Mouse (Mus musculus) embryonic facial prominence, embryonic 10.5 days (tissue): ENCODE results near the gene Shld2. TPM values are rescaled to one million over a fixed set of nuclear protein-coding genes. Genes with fewer than 3 reads are reported as not detected.
"Not testable (repeated sequence)": the region's sequence is repeated elsewhere in the genome, so short reads cannot be mapped to it uniquely, and the experiment has no call there.

Experiments used
- DNase-seq: peaks from one replicate; pipeline ENCODE4 v3.0.0-alpha.2; 2017; ENCODE audit warnings: low spot score
- H3K27ac ChIP-seq: fragments of 300-500 bp; sonication (generic); replicated peaks from 2 replicates; pipeline ENCODE4 v1.5.1; 2016; ENCODE audit warnings: mild to moderate bottlenecking
- H3K27me3 ChIP-seq: fragments of 300-500 bp; sonication (generic); replicated peaks from 2 replicates; pipeline ENCODE4 v1.6.1; 2016; ENCODE audit warnings: low read depth, mild to moderate bottlenecking; ENCODE audit not compliant: poor library complexity, severe bottlenecking
- H3K36me3 ChIP-seq: fragments of 300-500 bp; sonication (generic); replicated peaks from 2 replicates; pipeline ENCODE4 v1.6.1; 2016; ENCODE audit warnings: mild to moderate bottlenecking, moderate library complexity
- H3K4me1 ChIP-seq: fragments of 300-500 bp; sonication (generic); 2 replicates; pipeline ENCODE4 v1.6.1; 2016
- H3K4me3 ChIP-seq: fragments of 300-500 bp; sonication (generic); 2 replicates; pipeline ENCODE4 v1.5.1; 2016; ENCODE audit warnings: mild to moderate bottlenecking, moderate library complexity
- H3K9me3 ChIP-seq: fragments of 300-500 bp; sonication (generic); 2 replicates; pipeline ENCODE4 v1.6.1; 2016; ENCODE audit warnings: mild to moderate bottlenecking
- WGBS: fragments of 180-500 bp; shearing (Covaris S2); methylation state at CpG from one replicate; pipeline ENCODE4 v1.1.7; 2016; 5-methylcytosine and 5-hydroxymethylcytosine counted together
- polyA plus RNA-seq: library from polyadenylated mRNA; unstranded; fragments of >200 nt; fragmentation: Nextera tagmentation; extraction: Ambion mirVana; gene quantifications from 2 replicates; pipeline ENCODE4 v1.2.1, GENCODE M21; 2016

The Shld2 gene
- polyA plus RNA-seq, 1 experiment from 2014 or later, result 8.3 TPM

DNA sequence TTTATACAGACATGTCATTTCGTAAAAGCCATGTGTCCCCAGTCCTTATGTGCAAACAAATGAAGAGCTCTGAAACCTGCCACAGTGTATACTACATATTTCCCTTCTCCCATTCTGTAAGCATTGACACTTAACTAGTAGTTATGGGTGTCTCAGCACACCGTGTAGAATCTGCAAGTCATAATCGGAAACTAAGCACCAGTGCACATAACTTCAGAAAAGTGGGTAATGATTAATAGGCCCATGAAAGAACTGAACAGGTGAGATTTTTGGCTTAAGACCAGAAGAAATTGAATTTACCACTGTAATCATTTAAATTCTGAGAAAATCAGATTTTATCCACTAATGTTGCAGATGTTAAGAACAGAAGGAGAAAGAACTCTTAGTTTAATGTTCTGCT, 4.5 kb upstream of the Shld2 start:
- no peaks in the 10 kb centered on the region for H3K9me3 ChIP-seq
- H3K4me1 ChIP-seq, result peaks cover 18% of the 10 kb centered on the region
- no peak overlapping the region for H3K4me3 ChIP-seq
- H3K36me3 ChIP-seq, result peaks cover 41% of the 10 kb centered on the region
- DNase-seq, result no peak
- H3K27me3 ChIP-seq, result no peaks in the 10 kb centered on the region
- no peak overlapping the region for H3K27ac ChIP-seq
- WGBS, result 91% methylated on average over 3 of the region's 3 CpGs

GRCm38 (mm10) chr14:34314383-34314782, 4.1 kb upstream of the Shld2 start:
- 91% methylated on average over 8 of the region's 8 CpGs for WGBS
- H3K27ac ChIP-seq, H3K9me3 ChIP-seq, H3K4me3 ChIP-seq, H3K27me3 ChIP-seq, DNase-seq: not testable (repeated sequence)
- Histone ChIP-seq H3K36me3 (peaks cover 37% of the 10 kb centered on the region), H3K4me1 (peaks cover 23% of the 10 kb centered on the region)

GRCm38 (mm10) chr14:34313612-34314011, 3.3 kb upstream of the Shld2 start:
- WGBS, result 96% methylated on average over 3 of the region's 3 CpGs
- Histone ChIP-seq H3K27ac (no peak overlapping the region), H3K36me3 (peaks cover 29% of the 10 kb centered on the region), H3K27me3 (no peaks in the 10 kb centered on the region), H3K4me1 (peaks cover 23% of the 10 kb centered on the region), H3K9me3 (no peaks in the 10 kb centered on the region), H3K4me3 (no peak overlapping the region)
- no peak for DNase-seq

DNA sequence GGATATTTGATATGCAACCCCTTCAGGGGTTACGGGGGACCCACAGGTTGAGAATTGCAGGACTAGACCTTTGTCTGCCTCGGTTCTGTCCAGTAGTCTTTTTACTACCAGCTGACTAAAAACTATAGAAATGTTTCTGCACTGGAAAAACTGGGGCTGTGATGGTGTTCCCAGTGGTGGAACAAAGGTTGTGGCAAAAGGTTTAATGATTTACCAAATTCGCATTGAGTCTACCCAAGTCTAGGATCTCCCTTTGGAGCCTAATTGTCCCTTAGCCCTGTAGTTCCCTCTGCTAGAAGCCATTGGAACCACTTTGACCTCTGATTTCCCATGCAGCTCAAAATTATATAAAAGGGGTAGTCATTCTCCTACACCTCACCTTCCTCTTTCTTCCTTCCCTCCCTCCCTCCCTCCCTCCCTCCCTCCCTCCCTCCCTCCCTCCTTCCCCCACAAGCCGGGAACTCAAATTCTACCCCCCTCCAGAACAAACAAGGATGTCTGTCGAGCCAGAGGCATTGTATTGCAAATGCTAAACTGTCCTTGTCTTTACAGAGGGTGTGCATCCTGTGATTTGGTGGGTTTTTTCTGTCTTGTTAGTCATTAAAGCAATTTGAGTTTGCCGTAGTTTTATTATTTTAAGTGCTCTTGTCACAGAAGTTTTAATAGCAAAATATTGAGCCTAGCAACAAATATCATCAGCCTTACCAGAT, 2.2 kb upstream of the Shld2 start:
- H3K4me1 ChIP-seq, result peaks cover 23% of the 10 kb centered on the region
- peaks cover 18% of the 10 kb centered on the region for H3K36me3 ChIP-seq
- no peak for DNase-seq
- H3K9me3 ChIP-seq, result no peaks in the 10 kb centered on the region
- H3K27me3 ChIP-seq, result no peaks in the 10 kb centered on the region
- 22% methylated on average over 6 of the region's 6 CpGs for WGBS
- H3K4me3 ChIP-seq, result peak overlapping the region; percentile 92
- peak overlapping the region; percentile 19; the same call in 1 of the 2 replicates for H3K27ac ChIP-seq

GRCm38 (mm10) chr14:34311691-34312090, 1.4 kb upstream of the Shld2 start:
- Histone ChIP-seq H3K4me3 (peak overlapping the region; percentile 92), H3K9me3 (no peaks in the 10 kb centered on the region), H3K27me3 (no peaks in the 10 kb centered on the region), H3K27ac (0 out of 2 replicates have a peak overlapping the region, but pooled peaks have one; percentile 97), H3K36me3 (peaks cover 10% of the 10 kb centered on the region), H3K4me1 (peaks cover 23% of the 10 kb centered on the region)
- DNase-seq, result peak; percentile 28
- 3% methylated on average over 4 of the region's 4 CpGs for WGBS

- Histone ChIP-seq H3K4me3 (peak overlapping the region; percentile 92), H3K9me3 (no peaks in the 10 kb centered on the region), H3K27ac (peak overlapping the region; percentile 97), H3K27me3 (no peaks in the 10 kb centered on the region), H3K4me1 (peaks cover 23% of the 10 kb centered on the region), H3K36me3 (peaks cover 5% of the 10 kb centered on the region)
- peak; percentile 67 for DNase-seq
- under 1% methylated on average over 47 of the region's 47 CpGs for WGBS
Observed at GRCm38 (mm10) chr14:34311021-34311631, 833 bp upstream of the Shld2 start.

GRCm38 (mm10) chr14:34309907-34310233, 423 bp downstream of the Shld2 start:
- WGBS, result 8% methylated on average over 5 of the region's 5 CpGs
- H3K9me3 ChIP-seq, result no peaks in the 10 kb centered on the region
- peak overlapping the region; percentile 97 for H3K27ac ChIP-seq
- peak overlapping the region; percentile 92 for H3K4me3 ChIP-seq
- DNase-seq, result no peak
- H3K27me3 ChIP-seq, result no peaks in the 10 kb centered on the region
- H3K4me1 ChIP-seq, result peaks cover 23% of the 10 kb centered on the region
- H3K36me3 ChIP-seq, result peaks cover 5% of the 10 kb centered on the region

- Histone ChIP-seq H3K27me3 (no peaks in the 10 kb centered on the region), H3K36me3 (peaks cover 5% of the 10 kb centered on the region), H3K27ac (no peak overlapping the region; the same call in 1 of the 2 replicates), H3K4me3 (peak overlapping the region; percentile 92; the same call in 1 of the 2 replicates), H3K9me3 (no peaks in the 10 kb centered on the region), H3K4me1 (peaks cover 23% of the 10 kb centered on the region)
- DNase-seq, result no peak
- 90% methylated on average over 4 of the region's 4 CpGs for WGBS
Observed at GRCm38 (mm10) chr14:34309266-34309665, 1.0 kb downstream of the Shld2 start.

DNA sequence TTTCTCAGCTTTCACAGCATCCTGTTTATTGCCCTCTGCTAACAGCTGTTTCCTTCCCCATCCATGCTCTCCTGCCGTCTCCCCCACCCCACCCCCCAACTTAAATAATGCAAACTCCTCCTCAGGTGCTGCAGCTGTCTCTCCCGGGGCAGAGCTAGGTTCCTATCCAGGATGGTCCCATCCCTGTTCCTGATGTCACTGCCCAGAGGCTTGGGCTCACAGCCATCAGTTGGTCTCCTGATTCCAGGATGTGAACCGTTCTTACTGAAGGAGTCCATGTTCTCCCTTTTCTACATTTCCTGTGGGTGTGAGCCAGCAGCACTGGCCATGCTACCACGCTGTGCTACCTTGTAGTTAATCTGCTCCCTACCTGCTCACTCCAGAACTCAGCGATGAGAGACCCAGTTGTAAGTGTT, 7.0 kb downstream of the Shld2 start:
- no peak for DNase-seq
- Histone ChIP-seq H3K9me3 (no peaks in the 10 kb centered on the region), H3K36me3 (peaks cover 4% of the 10 kb centered on the region; the same call in 1 of the 2 replicates), H3K4me3 (no peak overlapping the region), H3K27me3 (no peaks in the 10 kb centered on the region), H3K4me1 (no peaks in the 10 kb centered on the region), H3K27ac (no peak overlapping the region)
- WGBS, result 45% methylated on average over 5 of the region's 5 CpGs

DNA sequence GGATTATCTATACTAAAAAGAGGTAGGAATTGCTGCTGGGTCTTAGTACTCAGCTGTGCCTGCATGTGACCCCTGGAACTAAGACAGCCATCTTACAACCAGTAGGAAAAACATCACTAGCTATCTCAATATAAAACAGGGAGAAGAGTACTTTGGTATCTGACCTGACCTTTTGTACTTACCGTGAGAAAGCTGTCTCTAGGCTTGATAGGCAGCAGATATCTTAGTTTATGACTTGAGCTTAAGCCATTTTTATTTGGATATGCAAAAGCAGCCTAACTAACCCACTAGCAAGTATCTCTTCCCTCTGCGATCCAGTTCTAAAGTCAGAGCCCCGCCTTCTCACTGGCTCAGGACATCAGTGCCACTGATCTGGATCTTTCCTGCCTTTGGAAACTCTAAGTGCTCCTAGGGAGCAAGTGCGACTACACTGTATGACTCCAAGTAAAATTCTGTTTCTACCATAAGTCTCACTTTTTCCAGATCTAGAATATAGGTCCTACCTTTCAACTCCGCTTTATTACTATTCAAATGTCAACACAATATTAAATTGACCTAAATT, 7.5 kb downstream of the Shld2 start:
- Histone ChIP-seq H3K27ac (no peak overlapping the region), H3K27me3 (no peaks in the 10 kb centered on the region), H3K4me1 (peaks cover under 1% of the 10 kb centered on the region; the same call in 1 of the 2 replicates), H3K4me3 (no peak overlapping the region), H3K9me3 (no peaks in the 10 kb centered on the region), H3K36me3 (peaks cover 4% of the 10 kb centered on the region; the same call in 1 of the 2 replicates)
- no peak for DNase-seq
- 82% methylated on average over 5 of the region's 5 CpGs for WGBS

DNA sequence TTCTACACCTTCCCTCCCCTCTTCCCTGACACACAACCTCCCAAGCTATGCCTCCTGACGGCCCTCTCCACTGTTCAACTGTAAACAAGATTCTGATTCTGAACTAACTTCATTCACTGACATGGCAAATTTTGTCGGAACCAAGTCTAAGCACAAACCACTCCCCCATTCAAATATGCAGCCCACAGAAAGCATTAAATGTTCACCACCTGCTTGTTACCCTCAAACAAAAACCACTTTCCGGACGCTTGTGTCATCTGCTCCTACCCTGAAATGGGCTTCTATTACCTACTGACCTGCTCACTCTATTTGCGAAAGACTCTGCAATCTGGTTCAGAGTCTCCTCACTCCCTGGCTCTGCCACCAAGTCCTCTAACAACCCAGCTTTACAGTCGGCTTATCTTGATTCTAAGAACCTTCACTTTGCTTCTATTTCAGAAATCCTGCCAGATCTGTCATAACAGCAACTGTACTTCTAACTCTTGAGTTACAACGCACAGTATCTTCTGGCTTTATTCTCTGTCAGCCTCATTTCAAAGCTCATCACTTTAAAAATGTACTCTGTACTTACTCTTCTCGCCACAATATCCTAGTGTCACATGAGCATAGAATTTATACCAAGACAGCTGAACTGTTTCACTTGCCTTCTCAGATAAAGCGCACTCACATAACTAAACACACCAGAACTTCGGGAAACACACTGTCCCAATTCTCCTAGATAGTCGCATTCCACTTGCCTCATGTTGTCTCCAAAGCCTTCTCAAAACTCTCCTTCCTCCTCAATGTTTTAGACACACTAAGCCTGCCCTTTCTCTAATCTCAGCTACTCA, 11.2 kb downstream of the Shld2 start:
- H3K27me3 ChIP-seq, result no peaks in the 10 kb centered on the region
- DNase-seq, result no peak

GRCm38 (mm10) chr14:34297634-34298033, 12.7 kb downstream of the Shld2 start:
- H3K4me1 ChIP-seq, result peaks cover 3% of the 10 kb centered on the region; the same call in 1 of the 2 replicates
- H3K4me3 ChIP-seq, result no peak overlapping the region
- 42% methylated on average over 2 of the region's 2 CpGs for WGBS
- H3K36me3 ChIP-seq, result peaks cover 4% of the 10 kb centered on the region; the same call in 1 of the 2 replicates
- no peak for DNase-seq
- no peak overlapping the region for H3K27ac ChIP-seq
- no peaks in the 10 kb centered on the region for H3K27me3 ChIP-seq
- H3K9me3 ChIP-seq, result no peaks in the 10 kb centered on the region

More for the DNA sequence above, 11.2 kb downstream of the Shld2 start:
- Histone ChIP-seq H3K27ac (no peak overlapping the region), H3K4me3 (no peak overlapping the region), H3K4me1 (peaks cover 3% of the 10 kb centered on the region; the same call in 1 of the 2 replicates), H3K36me3 (peaks cover 4% of the 10 kb centered on the region; the same call in 1 of the 2 replicates), H3K9me3 (no peaks in the 10 kb centered on the region)
- 82% methylated on average over 11 of the region's 11 CpGs for WGBS
